Mouse (Mus musculus) MEL (cell line): ENCODE results near the gene Kcnh8. TPM values are rescaled to one million over a fixed set of nuclear protein-coding genes. Genes with fewer than 3 reads are reported as not detected.

Experiments
- DNase-seq: peaks from one replicate; pipeline ENCODE4 v3.0.0; 2011; ENCODE audit warnings: low read depth, low spot score
- H3K27ac ChIP-seq: 2 replicates; pipeline ENCODE4 v1.5.1; 2012; ENCODE audit warnings: low read depth, mild to moderate bottlenecking, control low read depth, low read length, moderate library complexity; ENCODE audit not compliant: control insufficient read depth
- H3K27me3 ChIP-seq, 2 experiments: fragments of 150-350 bp in 1 of 2; sonication (generic) in 1 of 2; 2 replicates each; pipeline ENCODE4 v1.6.1; 2012; ENCODE audit warnings: low read length in 2 of 2, mild to moderate bottlenecking in 2 of 2, improper control_type of control experiment in 1 of 2, moderate library complexity in 1 of 2; ENCODE audit not compliant: insufficient read depth in 2 of 2, control insufficient read depth in 1 of 2
- H3K36me3 ChIP-seq, 2 experiments: 2 replicates each; pipeline ENCODE4 v1.6.1; 2012 to 2014; ENCODE audit warnings: low read length in 2 of 2, improper control_type of control experiment in 1 of 2, inconsistent platforms in 1 of 2, mild to moderate bottlenecking in 1 of 2; ENCODE audit not compliant: insufficient read depth in 2 of 2, control insufficient read depth in 1 of 2
- H3K4me1 ChIP-seq, 2 experiments: fragments of 150-350 bp in 1 of 2; sonication (generic) in 1 of 2; 2 replicates each; pipeline ENCODE4 v1.6.1; 2012; ENCODE audit warnings: low read length in 2 of 2, improper control_type of control experiment in 1 of 2, mild to moderate bottlenecking in 1 of 2; ENCODE audit not compliant: insufficient read depth in 2 of 2, control insufficient read depth in 1 of 2
- H3K4me3 ChIP-seq, 2 experiments: fragments of 150-350 bp in 1 of 2; sonication (generic) in 1 of 2; 2 replicates each; pipeline ENCODE4 v1.5.1; 2012; ENCODE audit warnings: low read depth in 2 of 2, low read length in 2 of 2, mild to moderate bottlenecking in 2 of 2, moderate library complexity in 2 of 2, control low read depth in 1 of 2, improper control_type of control experiment in 1 of 2; ENCODE audit not compliant: control insufficient read depth in 1 of 2, insufficient read depth in 1 of 2
- H3K79me2 ChIP-seq: 2 replicates; pipeline ENCODE4 v1.6.1; 2012; ENCODE audit warnings: mild to moderate bottlenecking, low read length, moderate library complexity; ENCODE audit not compliant: control insufficient read depth, poor library complexity, insufficient read depth
- H3K9ac ChIP-seq: 2 replicates; pipeline ENCODE4 v1.6.1; 2012; ENCODE audit warnings: low read depth, mild to moderate bottlenecking, control low read depth, low read length, moderate library complexity; ENCODE audit not compliant: control insufficient read depth, poor library complexity, severe bottlenecking
- H3K9me3 ChIP-seq: fragments of 150-350 bp; sonication (generic); replicated peaks from 2 replicates; pipeline ENCODE4 v1.6.1; 2012; ENCODE audit warnings: mild to moderate bottlenecking, low read length, improper control_type of control experiment, moderate library complexity; ENCODE audit not compliant: insufficient read depth
- CHD1 ChIP-seq: IDR thresholded peaks from 2 replicates; pipeline ENCODE4 v1.6.1; 2012; ENCODE audit warnings: low read depth, mild to moderate bottlenecking, inconsistent platforms, low read length, improper control_type of control experiment
- CTCF ChIP-seq, 3 experiments: IDR thresholded peaks in 2 of 3; conservative IDR thresholded peaks in 1 of 3; 2 replicates each; pipeline ENCODE4 v1.5.1; 2011 to 2012; ENCODE audit warnings: low read length in 3 of 3, low read depth in 2 of 3, mild to moderate bottlenecking in 2 of 3, improper control_type of control experiment in 1 of 3, inconsistent platforms in 1 of 3, mixed read lengths in 1 of 3, moderate library complexity in 1 of 3; ENCODE audit not compliant: control insufficient read depth in 1 of 3, insufficient read depth in 1 of 3, poor library complexity in 1 of 3, severe bottlenecking in 1 of 3
- E2F4 ChIP-seq: IDR thresholded peaks from 2 replicates; pipeline ENCODE4 v1.6.1; 2011; ENCODE audit warnings: low read depth, low read length, improper control_type of control experiment, borderline replicate concordance
- ELF1 ChIP-seq: IDR thresholded peaks from 2 replicates; pipeline ENCODE4 v1.6.1; 2014; ENCODE audit warnings: low read depth, mild to moderate bottlenecking, inconsistent platforms, low read length, improper control_type of control experiment, moderate library complexity
- ETS1 ChIP-seq: IDR thresholded peaks from 2 replicates; pipeline ENCODE4 v1.6.1; 2012; ENCODE audit warnings: low read depth, mild to moderate bottlenecking, inconsistent platforms, low read length, improper control_type of control experiment, moderate library complexity
- GABPA ChIP-seq: IDR thresholded peaks from 2 replicates; pipeline ENCODE4 v1.6.1; 2012; ENCODE audit warnings: low read depth, mild to moderate bottlenecking, inconsistent platforms, low read length, improper control_type of control experiment, moderate library complexity
- HCFC1 ChIP-seq: IDR thresholded peaks from 2 replicates; pipeline ENCODE4 v1.6.1; 2012; ENCODE audit warnings: low read depth, mild to moderate bottlenecking, inconsistent platforms, low read length, improper control_type of control experiment, moderate library complexity
- MAX ChIP-seq: IDR thresholded peaks from 2 replicates; pipeline ENCODE4 v1.6.1; 2011; ENCODE audit warnings: low read length, improper control_type of control experiment
- MAZ ChIP-seq: IDR thresholded peaks from 2 replicates; pipeline ENCODE4 v1.6.1; 2012; ENCODE audit warnings: low read depth, mild to moderate bottlenecking, inconsistent platforms, low read length, improper control_type of control experiment
- MXI1 ChIP-seq: IDR thresholded peaks from 2 replicates; pipeline ENCODE4 v1.6.1; 2011; ENCODE audit warnings: mild to moderate bottlenecking, low read depth, low read length, improper control_type of control experiment
- MYC ChIP-seq: IDR thresholded peaks from 2 replicates; pipeline ENCODE4 v1.6.1; 2011; ENCODE audit warnings: low read depth, mild to moderate bottlenecking, low read length, improper control_type of control experiment, moderate library complexity
- NELFE ChIP-seq: IDR thresholded peaks from 2 replicates; pipeline ENCODE4 v1.6.1; 2011; ENCODE audit warnings: low read depth, low read length, improper control_type of control experiment
- NRF1 ChIP-seq: IDR thresholded peaks from 2 replicates; pipeline ENCODE4 v1.6.1; 2014; ENCODE audit warnings: low read depth, mild to moderate bottlenecking, inconsistent platforms, low read length, improper control_type of control experiment, moderate library complexity; ENCODE audit not compliant: poor library complexity, insufficient read depth, severe bottlenecking
- POLR2AphosphoS2 ChIP-seq: IDR thresholded peaks from 2 replicates; pipeline ENCODE4 v1.6.1; 2011; ENCODE audit warnings: low read length, improper control_type of control experiment
- RAD21 ChIP-seq: IDR thresholded peaks from 2 replicates; pipeline ENCODE4 v1.6.1; 2011; ENCODE audit warnings: mild to moderate bottlenecking, low read depth, low read length, improper control_type of control experiment
- SIN3A ChIP-seq: IDR thresholded peaks from 2 replicates; pipeline ENCODE4 v1.6.1; 2012; ENCODE audit warnings: low read length, improper control_type of control experiment, inconsistent platforms
- SMC3 ChIP-seq: IDR thresholded peaks from 2 replicates; pipeline ENCODE4 v1.6.1; 2011; ENCODE audit warnings: low read depth, low read length, improper control_type of control experiment
- TAL1 ChIP-seq: IDR thresholded peaks from 2 replicates; pipeline ENCODE4 v1.6.1; 2012; ENCODE audit warnings: mild to moderate bottlenecking, inconsistent platforms, low read length, moderate library complexity, mixed read lengths
- TBP ChIP-seq: IDR thresholded peaks from 2 replicates; pipeline ENCODE4 v1.8.0; 2011; ENCODE audit warnings: low read depth, low read length, improper control_type of control experiment
- USF1 ChIP-seq: IDR thresholded peaks from 2 replicates; pipeline ENCODE4 v1.6.1; 2014; ENCODE audit warnings: low read depth, mild to moderate bottlenecking, inconsistent platforms, low read length, improper control_type of control experiment, moderate library complexity
- USF2 ChIP-seq, 2 experiments: IDR thresholded peaks; 2 replicates each; pipeline ENCODE4 v1.6.1; 2011 to 2012; ENCODE audit warnings: improper control_type of control experiment in 2 of 2, low read length in 2 of 2, borderline replicate concordance in 1 of 2, inconsistent platforms in 1 of 2, low read depth in 1 of 2, mild to moderate bottlenecking in 1 of 2; ENCODE audit not compliant: insufficient read depth in 1 of 2
- ZC3H11A ChIP-seq: IDR thresholded peaks from 2 replicates; pipeline ENCODE4 v1.6.1; 2012; ENCODE audit warnings: low read depth, mild to moderate bottlenecking, inconsistent platforms, low read length, improper control_type of control experiment
- ZKSCAN1 ChIP-seq: IDR thresholded peaks from 2 replicates; pipeline ENCODE4 v1.6.1; 2012; ENCODE audit warnings: low read depth, mild to moderate bottlenecking, inconsistent platforms, low read length, improper control_type of control experiment, moderate library complexity
- ZNF384 ChIP-seq: IDR thresholded peaks from 2 replicates; pipeline ENCODE4 v1.6.1; 2012; ENCODE audit warnings: low read depth, mild to moderate bottlenecking, inconsistent platforms, low read length, improper control_type of control experiment
- polyA plus RNA-seq, 2 experiments: library from polyadenylated mRNA; stranded (reverse) in 1 of 2; unstranded in 1 of 2; fragments of >175 nt in 1 of 2; fragments of >200 nt in 1 of 2; gene quantifications; 2 replicates each; pipeline versions ENCODE4 v1.2.1 to v1.2.4; 2012; ENCODE audit warnings: low replicate concordance in 2 of 2, low read depth in 1 of 2; ENCODE audit not compliant: insufficient read length in 2 of 2, insufficient read depth in 1 of 2, missing spikeins in 1 of 2
- total RNA-seq: library from RNA; depleted of rRNA; stranded (reverse); fragments of 300-350 nt; gene quantifications from 2 replicates; pipeline ENCODE4 v1.2.3, GENCODE M21; 2012

Gene Kcnh8
- total and polyA plus RNA-seq, 3 experiments, result not detected

GRCm38 (mm10) chr17:52873195-52873594 lies 270.7 kb downstream of the Kcnh8 start:
- Histone ChIP-seq H3K27ac (no peak overlapping the region), H3K9ac (no peak overlapping the region), H3K9me3 (no peaks in the 10 kb centered on the region), H3K4me3 (no peak overlapping the region), H3K79me2 (no peaks in the 10 kb centered on the region), H3K36me3 (no peaks in the 10 kb centered on the region), H3K4me1 (no peaks in the 10 kb centered on the region), H3K27me3 (no peaks in the 10 kb centered on the region)
- no peak for DNase-seq
- no peak for TF ChIP-seq HCFC1
- no peak for TF ChIP-seq E2F4
- no peak for TF ChIP-seq TAL1
- TF ChIP-seq CTCF (IDR thresholded peaks at IDR 0.05 in 2 of 3, conservative IDR thresholded peaks at IDR 0.05 in 1 of 3; ENCODE audit: control insufficient read depth in 1 of 3, insufficient read depth in 1 of 3, low read depth in 2 of 3, low read length in 3 of 3, poor library complexity in 1 of 3, severe bottlenecking in 1 of 3), result no peak
- TF ChIP-seq ZC3H11A, result no peak
- TF ChIP-seq CHD1, result no peak
- no peak for TF ChIP-seq MYC
- no peak for TF ChIP-seq MXI1
- no peak for TF ChIP-seq MAX

DNA sequence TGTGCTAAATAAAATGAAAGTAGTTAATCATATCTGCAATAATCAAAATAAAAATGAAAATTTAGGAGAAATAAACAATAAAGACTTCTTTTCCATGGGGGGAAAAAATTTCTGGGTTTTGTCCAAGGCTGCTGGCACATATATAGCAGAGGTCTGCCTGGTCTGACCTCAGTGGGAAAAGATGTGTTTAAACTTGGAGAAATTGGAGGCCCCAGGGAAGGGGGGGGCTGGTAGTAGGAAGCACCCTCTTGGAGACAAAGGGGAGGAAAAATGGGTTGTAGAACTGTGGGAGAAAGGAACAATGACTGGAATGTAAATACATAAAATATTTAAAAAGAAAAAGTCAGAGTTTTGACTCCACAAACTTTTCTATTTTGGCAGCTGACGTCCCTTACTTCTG lies 276.5 kb downstream of the Kcnh8 start:
- Histone ChIP-seq H3K27me3 (no peaks in the 10 kb centered on the region), H3K9ac (no peak overlapping the region), H3K4me1 (no peaks in the 10 kb centered on the region), H3K9me3 (no peaks in the 10 kb centered on the region), H3K36me3 (no peaks in the 10 kb centered on the region), H3K27ac (no peak overlapping the region), H3K79me2 (no peaks in the 10 kb centered on the region), H3K4me3 (no peak overlapping the region)
- no peak for DNase-seq
- TF ChIP-seq ZNF384 (no peak), USF2 (IDR thresholded peaks at IDR 0.05; ENCODE audit: borderline replicate concordance in 1 of 2, insufficient read depth in 1 of 2, low read depth in 1 of 2, low read length in 2 of 2) (no peak), MYC (no peak), GABPA (no peak)

- DNase-seq, result no peak
- Histone ChIP-seq H3K27ac (no peak overlapping the region), H3K4me1 (no peaks in the 10 kb centered on the region), H3K4me3 (no peak overlapping the region), H3K36me3 (no peaks in the 10 kb centered on the region), H3K9ac (no peak overlapping the region), H3K79me2 (no peaks in the 10 kb centered on the region), H3K9me3 (no peaks in the 10 kb centered on the region), H3K27me3 (no peaks in the 10 kb centered on the region)
- no peak for TF ChIP-seq SMC3
- no peak for TF ChIP-seq ZC3H11A
- TF ChIP-seq SIN3A, result no peak
- no peak for TF ChIP-seq ELF1
- no peak for TF ChIP-seq ZNF384
- no peak for TF ChIP-seq ZKSCAN1
- no peak for TF ChIP-seq MAZ
- no peak for TF ChIP-seq USF1
- TF ChIP-seq NRF1, result no peak
- TF ChIP-seq CHD1, result no peak
- TF ChIP-seq E2F4, result no peak
- TF ChIP-seq POLR2AphosphoS2, result no peak
- TF ChIP-seq TBP, result no peak
- TF ChIP-seq GABPA, result no peak
- TF ChIP-seq RAD21, result no peak
- no peak for TF ChIP-seq USF2 (IDR thresholded peaks at IDR 0.05; ENCODE audit: borderline replicate concordance in 1 of 2, insufficient read depth in 1 of 2, low read depth in 1 of 2, low read length in 2 of 2)
- TF ChIP-seq NELFE, result no peak
- TF ChIP-seq ETS1, result no peak
- TF ChIP-seq TAL1, result no peak
Measured at GRCm38 (mm10) chr17:52880051-52880450, 277.5 kb downstream of the Kcnh8 start.
